Mouse (Mus musculus): ENCODE results near the gene Mtus2.

DNA sequence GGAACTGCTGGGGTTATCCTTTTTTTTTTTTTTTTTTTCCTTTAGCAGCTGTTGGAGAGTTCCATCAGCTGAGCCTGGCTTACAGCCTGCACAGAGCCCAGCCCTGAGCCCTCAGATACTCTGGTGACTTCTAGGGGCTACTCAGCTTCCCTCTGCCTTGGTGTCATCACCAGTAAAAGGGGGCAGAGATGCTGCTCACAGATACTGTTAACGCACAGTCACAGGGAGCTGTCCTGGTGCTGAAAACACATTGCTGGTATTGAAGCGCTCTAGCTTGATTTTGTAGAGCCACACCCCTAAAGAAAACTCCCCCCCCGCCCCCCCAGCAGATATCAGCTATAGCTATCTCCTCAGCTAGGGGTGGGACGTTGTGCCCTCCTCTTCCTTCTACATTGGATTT lies 112.8 kb downstream of the Mtus2 start:
- TF ChIP-seq CTCF (IDR thresholded peaks at IDR 0.05) (no peak), EP300 (IDR thresholded peaks at IDR 0.05) (no peak)
